Mouse (Mus musculus) spleen, postnatal 4 days (tissue): Measurements from ENCODE around the gene Klhl36.

Experiments used
- DNase-seq, 2 experiments: peaks; one replicate each; pipeline ENCODE4 v3.0.0; 2022; ENCODE audit warnings: low spot score in 2 of 2

Gene Klhl36

DNA sequence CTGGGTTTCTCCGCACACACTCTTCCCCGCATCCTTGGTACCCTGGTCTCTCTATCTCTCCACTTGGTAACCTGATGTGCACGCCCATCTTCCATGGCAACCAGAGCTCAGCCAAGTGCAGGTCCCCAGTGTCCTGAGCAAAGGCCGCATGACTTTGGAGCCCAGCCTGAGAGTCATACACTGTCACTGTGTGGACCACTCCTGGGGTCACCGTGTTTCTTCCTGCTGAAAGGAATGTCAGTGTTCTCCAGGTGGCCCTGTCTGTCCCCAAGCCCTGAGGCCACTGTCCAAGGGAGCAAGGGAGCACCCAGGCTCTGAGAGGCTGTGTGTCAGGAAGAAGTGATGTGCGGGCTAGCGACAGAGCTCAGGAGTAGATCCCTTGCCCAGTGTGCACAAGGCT is 21.2 kb downstream of the Klhl36 start:
- DNase-seq = no peak

DNA sequence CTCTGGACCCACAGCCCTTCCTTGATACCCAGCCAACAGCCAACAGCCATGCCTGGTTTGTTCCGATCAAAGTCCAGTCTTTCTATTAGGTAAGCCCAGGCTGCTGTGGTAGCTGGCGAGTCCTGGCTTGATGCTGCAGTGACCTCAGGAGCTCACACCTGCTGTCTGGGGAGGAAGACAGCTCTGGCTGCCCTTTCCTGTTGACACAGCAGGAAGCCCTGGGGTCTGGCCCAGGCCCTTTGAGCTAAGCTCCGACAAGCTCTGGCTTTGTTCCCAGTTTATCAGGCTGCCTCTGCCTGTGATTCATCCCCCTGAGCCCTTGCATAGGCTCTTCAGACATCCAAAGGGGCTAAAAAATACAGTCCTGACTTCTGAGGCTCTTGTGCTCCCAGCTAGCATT is 23.5 kb downstream of the Klhl36 start:
- DNase-seq = no peak

DNA sequence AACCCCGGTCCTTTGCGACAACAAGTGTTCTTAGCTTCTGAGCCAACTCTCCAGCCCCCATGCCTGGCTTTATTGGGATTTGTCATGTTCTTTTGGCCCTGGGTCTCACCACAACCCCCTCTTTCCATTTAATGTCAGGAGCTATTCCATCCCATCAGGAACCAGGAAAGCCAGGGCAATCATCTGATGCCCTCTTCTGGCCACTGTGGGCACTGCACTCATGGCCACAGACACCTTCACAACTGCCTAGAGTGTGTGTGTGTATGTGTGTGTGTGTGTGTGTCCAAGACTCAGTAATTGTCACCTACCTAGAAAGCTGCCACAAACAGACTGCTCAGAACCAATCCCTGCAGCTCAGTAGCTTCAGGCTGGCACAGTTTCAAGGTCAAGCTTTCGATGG is 25.1 kb downstream of the Klhl36 start:
- peak; percentile 39 to 78 for DNase-seq

DNA sequence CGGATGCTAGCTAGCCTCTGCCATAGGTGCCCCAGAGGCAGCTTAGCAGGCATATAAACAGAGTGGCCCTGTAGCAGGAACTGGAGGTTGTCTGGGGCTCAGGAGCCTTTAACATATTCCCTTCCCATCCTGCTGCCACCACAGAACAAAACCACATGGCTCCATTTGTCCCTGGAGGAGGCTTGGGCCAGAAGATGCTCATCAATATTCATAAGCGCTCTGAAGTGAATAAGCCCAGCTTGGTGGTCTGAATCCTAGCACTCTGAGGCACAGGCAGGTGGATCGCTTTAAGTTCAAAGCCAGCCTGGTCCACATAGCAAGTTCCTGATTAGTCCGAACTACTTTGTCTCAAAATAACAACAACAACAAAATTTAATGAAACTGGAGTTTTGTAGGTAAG is 25.9 kb downstream of the Klhl36 start:
- no peak for DNase-seq

DNA sequence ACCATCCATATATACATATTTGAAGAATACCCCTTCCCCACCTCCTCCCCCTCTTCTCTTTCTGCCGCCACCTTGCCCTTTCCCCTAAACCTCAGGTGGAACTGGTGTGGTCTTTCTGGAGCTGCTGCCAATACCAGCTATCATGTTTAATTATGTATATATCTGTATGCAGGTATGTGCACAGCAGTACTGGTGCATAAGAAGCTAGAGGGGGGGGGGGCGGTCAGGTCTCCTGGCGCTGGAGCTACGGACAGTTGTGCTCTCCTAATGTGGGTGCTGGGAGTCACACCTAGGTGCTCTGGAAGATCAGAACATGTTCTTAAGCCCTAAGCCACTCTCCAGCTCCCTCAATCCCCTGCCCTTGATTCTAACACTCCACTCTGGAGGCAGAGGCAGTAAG is 35.0 kb downstream of the Klhl36 start:
- DNase-seq = no peak

DNA sequence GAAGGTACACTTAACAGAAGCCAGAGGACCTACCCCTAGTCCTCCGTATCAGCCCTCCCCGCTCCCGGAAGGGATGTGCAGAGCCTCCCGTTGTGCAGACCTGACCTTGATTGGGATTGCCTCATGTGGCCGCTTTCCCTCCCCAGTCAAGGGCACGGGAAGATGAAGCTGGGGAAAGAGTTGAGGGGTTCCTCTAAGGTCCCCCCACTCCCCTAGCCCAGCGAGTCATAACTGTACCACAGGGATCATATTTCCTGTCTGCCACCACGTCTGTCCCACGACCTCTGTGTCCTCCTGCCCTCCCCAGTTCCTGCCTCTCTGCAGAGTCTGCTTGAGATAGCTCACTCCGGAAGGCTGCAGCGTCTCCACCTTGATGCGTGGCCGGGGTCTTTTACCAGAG is 35.9 kb downstream of the Klhl36 start:
- DNase-seq = no peak

DNA sequence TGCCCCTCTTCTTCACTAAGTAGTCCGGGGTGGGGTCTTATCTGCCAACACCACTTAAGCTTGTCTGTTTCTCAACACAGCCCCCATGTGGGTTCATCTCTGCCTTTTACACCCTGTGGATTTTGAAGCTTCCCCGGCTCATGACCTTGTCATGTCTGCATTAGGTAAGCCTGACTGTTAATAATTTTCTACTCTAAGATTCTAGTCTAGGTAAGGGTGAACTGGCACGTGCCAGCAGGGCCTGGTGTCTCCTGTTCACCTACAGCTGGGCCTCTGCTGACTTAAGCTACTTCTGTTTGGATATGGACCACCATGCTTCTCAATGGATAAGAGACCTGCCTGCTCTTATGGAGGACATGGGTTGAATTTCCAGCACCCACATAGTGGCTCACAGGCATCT is 39.3 kb downstream of the Klhl36 start:
- no peak for DNase-seq

DNA sequence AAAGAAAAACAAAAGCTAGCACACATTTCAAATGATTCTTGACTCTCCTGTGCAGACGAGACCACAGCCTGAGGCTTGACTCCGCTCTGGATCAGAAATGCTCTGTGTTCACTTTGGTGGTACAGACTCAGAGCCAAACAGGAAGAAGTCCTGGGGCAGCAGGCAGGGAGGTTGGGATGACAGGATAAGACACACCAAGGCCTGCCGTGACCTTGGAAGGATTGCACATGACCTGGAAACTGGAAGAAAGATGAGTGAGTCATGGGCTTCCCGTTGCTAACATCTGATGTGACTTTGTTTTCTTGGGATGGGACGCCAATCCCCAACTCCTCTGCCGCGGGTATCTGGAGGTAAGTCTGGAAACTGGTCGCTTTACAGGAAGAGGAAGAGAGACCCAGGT is 39.9 kb downstream of the Klhl36 start:
- DNase-seq = no peak

DNA sequence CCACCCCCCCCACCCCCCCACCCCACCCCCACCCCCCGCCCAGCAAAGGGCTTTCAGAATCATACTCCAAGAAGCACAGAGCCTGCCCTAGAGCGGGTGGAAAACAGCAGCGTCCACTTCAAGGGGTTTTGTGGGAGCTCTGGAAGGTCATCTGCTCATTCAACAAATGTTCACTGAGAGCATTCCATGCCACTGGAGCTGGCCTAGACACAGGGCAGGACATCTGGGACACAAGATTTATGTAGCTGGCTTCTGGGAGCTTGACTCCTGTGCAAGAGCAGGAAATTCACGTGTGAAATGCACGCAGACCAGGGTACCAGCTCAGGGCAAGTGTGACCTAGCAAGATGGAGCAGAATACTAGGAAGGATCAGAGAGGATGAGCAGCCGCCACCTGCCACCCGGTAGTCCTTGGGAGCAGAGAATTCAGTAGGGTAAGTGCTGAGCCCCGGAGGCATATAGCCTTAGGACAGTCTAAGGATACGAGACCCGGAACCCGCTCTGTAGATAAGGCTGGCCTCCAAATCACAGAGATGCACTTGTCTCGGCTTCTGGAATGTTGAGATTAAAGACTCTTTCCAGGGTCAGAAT is 42.4 kb downstream of the Klhl36 start:
- DNase-seq = no peak

DNA sequence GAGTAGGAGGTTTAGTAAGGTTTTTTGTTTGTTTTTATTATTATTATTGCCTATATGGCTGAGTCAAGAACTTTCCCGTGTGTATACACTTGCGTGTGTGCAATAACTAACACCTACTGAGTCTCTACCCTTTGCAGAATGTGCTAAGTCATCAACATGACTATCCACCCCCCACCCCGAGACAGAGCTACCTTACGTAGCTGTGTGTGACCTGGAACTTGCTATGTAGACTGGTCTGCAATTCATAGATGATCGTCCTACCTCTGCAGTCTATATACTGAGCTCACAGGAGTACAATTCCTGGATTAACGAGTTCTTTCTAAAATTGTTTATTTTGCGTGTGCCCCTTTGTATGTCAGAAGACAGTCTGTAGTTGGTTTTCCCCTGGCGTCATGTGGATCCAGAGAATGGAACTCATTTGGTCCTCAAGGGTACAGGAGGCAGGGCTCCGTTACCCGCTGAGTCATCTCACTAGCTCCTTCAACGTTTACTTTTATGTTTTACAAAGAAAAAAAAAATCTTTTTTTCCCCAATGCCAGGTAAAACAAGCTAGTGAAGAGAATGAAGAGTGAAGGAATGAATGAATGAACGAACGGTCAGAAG is 48.0 kb downstream of the Klhl36 start, which contains the start of gene Usp10:
Gene Usp10 (plus strand): TSS at position 417 of the 603 bp plus-strand sequence.
- no peak for DNase-seq

DNA sequence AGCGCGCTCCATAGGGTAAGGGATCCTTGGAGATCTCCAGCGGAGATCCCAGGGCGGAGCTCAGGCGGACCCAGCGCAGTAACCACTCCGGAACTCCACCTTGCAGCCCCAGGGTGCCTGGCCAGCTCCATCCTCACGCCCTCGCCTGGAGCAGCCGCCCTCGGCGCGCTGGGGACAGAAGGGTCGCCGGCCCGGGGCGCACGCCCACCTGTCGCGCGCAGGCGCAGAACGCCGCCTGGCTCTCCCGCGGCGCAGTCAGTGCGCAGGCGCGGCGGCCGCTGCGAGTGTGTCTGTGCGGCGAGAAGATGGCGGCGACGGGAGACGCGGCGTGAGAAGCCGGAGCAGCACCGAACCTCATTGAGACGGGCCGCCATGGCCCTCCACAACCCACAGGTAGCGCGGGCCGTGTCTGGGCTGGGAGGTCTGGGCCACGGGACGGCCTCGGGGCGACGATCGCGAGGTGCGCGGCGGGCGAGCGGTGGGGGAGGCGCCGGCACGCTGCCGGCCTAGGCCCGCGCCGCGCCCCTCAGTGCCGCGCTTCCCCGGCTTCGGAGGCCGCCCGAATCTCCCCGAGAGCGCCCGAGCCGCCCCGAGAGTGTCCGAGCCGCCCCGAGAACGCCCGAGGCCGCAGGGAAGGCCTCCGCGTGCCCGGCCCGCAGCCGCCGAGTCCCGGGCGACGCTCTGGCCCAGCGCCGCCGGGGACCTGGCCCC is 48.6 kb downstream of the Klhl36 start, which contains the start of gene Gm20388:
Gene Gm20388 (plus strand): TSS at position 295 of the 711 bp plus-strand sequence.
- peak; percentile 88 to 96 for DNase-seq

DNA sequence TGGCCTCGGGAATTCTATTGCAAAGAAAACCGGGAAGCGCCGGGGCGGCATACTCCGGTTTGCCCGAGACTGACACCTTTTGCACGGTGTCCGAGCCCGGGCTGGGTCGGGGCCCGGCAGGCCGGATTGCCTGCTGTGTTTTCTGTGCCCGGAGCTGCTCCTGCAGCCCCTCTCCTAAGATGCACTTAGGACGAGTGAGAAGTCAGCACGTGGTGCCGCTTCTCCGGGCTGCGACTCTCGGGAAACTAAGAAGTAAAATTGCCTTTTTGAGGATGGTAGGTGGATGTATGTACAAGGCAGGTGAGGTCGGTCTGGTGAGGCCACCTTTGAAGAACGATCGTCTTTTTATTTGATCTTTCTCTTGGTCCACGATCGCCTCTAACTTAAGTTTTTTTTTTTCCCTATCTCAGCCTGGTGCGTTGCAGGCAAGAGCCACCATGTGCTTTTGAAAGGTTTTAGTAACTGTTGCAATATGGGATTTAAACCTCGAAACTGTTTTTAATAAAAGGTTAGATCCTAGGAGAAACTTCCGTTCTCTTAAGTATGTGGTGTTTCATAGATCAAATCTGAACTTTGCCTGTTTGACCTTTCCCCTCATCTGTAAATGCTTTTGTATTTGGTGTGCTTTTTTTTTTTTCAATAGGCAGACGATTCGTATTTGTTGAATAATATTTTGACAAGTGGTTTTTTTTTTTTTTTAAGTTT is 49.3 kb downstream of the Klhl36 start:
- no peak for DNase-seq

DNA sequence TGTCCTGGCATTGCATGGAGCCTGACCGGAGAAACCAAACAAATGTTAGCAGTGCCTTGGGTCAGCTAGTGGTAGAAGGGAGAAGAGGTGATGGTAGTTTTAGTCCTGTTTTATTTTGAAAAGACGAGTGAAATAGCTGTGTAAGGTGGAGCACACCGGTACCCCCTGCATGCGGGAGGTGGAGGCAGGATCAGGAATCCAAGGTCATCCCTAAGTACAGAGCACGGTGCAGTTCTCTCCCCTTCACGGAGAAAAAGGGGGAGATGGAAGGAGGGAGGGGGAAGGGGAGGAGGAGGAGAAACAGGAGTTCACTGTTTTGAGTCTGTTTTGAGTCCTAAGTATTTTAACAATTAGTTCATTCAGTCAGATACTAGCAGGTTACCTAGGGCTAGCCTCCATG is 50.6 kb downstream of the Klhl36 start:
- no peak for DNase-seq

DNA sequence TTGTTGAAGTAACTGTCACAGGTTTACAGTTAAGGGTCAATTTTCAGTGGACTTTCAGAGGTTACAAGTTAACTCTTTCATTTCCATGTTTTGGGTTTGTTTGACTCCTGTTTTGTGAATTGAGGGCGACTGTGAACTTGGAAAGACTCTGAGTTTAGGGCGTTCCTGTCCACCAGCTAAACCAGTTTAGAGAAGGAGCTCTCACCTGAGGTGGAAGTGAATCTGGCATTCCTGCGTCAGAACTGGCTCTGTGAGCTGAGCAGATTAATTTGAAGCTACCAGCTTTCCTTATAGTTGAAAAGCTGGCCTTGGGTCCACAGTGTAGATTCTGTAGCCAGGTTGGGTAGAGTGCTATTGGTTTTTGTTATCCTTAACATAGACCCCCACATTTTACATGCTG is 51.1 kb downstream of the Klhl36 start:
- no peak for DNase-seq

DNA sequence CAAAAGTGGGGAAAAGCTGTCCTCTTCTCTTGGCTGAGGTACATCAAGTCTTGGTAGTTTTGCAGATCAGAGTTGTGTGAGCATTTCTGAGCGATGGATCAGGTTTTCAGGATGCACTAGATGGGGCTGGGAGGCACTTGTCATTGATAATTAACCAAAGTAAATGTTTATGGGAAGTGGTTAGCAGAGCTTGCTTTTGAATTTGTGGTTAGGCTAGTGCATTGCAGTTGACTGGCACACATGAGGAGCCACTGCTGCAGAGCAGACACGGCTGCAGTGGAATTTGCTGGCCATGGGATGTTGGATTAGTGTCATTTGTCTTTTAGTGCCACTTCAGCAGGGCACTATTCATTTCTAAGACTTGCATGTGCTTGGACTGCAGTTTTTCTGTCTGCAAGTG is 52.1 kb downstream of the Klhl36 start:
- DNase-seq = no peak

DNA sequence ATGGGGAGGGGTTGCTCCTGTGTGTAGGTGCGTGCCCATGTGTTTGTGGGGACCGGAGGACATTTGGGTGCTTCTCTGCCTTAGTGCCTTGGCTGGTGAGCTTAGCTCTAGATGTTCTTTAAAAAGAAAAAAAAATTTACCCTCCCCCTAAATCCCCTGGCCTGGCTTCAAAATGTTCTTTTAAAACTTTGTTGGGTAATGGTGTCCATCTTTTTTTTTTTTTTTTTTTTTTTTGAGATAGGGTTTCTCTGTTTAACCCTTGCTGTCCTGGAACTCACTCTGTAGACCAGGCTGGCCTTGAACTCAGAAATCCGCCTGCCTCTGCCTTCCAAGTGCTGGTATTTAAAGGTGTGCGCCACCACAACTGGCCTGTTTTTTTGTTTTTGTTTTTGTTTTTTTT is 53.2 kb downstream of the Klhl36 start:
- no peak for DNase-seq

DNA sequence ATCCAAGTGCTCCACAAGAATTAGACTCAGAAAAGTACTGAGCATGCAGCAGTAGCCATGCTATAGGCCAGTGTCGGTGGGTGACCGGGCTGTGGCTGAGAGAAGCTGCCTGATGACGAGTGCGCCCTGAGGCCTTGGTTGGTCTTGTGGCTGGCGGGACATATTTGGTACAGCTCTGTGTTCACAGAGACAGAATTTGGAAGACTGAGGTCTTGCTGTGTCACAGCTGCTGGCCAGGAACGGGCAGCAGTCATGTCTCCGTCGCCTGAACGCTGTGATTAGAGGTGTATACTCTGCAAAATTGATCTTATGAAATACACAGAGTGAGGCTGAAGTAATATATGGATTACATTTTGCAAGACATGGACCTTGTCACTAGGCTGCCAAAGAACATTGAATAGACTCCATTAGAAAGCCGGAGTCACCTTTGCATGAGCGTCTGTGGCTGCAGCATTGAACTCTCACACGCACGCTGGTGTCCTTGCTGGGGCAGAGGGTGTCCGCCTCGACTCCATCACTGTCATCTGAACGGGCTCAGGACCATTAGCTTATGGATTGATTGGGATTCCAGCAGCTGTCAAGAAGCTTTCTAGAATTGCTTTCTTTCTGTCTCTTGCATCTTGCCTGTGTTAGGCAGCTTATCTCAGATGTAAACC is 54.3 kb downstream of the Klhl36 start:
- no peak for DNase-seq

DNA sequence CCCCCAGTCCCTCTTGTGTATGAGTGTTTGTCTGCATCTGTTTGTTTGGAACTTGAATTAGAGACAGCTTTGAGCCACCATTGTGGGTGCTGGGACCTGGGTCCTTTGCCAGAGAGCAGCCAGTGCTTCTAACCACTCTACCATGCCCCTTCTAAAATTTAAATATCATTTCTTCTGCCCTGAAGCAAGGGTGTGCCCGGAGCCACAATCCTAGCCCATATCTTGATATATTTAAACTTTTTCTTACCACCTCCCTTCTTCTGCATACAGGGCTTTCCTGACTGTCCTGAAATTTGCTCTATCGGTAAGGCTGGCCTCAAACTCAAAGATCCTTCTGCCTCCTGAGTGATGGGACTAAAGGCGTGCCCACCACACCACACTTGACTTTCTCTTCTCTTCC is 55.3 kb downstream of the Klhl36 start:
- no peak for DNase-seq

DNA sequence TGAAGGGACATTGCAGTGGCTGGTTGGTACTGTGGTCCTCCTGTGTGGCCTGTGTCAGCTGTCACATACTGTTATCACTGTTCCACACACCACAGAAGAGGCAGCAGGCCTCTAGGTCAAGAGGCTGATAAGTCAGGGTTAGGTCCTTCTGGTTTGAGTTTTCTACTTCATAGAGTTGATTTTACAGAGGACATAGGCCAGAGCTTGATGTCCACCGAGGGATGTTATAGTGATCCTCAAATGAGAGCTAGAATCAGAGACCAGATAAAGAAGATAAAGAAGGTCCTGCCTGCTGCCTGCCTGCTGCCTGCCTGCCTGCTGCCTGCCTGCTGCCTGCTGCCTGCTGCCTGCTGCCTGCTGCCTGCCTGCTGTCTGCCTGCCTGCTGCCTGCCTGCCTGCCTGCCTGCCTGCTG is 56.1 kb downstream of the Klhl36 start:
- DNase-seq = peak in 1 of 2 experiments; percentile 46

DNA sequence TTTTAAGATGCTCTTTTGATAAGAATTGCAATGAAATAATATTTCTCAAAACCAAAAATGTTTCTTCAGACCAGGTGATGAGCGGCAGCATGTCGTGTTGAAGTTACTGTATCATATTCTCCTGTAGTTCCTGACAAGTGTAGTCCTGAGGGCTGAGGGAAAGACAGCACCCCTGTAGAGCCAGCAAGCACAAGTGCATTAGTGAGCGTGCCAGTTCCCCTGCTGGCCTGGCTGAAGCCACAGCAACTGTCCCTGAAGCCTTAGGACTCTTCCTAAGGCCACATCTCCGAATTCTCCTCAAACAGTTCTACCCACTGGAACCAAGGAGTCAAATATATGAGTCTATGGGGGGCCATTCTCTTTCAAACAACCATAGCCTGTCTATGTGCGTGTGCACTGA is 61.2 kb downstream of the Klhl36 start:
- DNase-seq = no peak

DNA sequence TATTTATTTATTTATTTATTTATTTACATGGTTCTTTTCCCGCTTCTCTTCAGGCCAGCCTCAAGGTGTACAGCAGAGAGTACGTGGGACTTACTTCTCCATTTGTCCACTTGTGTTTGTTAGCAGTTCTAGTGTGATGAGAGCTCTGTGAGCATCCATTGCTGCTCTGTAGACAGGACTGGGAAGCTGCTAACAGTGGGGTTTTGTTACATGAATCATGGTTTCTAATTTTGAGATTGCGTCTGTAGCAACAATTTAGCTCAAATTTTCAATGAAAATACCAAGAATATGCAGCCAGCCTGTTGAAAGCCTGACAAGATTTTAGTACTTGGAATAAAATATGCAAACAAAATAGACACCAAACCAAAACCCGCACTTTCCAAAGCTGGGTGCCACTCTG is 63.4 kb downstream of the Klhl36 start:
- no peak for DNase-seq

DNA sequence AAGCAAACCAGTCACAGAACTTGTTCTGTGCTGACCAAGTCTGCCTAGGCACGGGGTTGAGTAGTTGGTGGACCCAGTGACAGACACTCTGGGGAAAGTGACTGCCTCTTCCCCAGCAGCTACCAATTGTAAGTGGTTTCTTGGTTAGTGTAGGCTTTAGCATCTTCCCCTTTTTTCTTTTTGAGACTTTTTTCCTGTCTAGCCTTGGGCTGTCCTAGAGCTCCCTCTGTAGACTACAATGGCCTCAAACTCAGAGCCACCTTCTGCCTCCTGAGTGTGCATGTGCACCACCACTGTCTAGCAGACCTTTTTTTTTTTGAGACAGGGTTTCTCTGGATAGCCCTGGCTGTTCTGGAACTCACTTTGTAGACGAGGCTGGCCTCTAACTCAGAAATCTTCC is 64.4 kb downstream of the Klhl36 start:
- DNase-seq = peak in 1 of 2 experiments; percentile 34
